Mouse (Mus musculus): ENCODE results near the gene Ak7. TPM values are rescaled to one million over a fixed set of nuclear protein-coding genes. Genes with fewer than 3 reads are reported as not detected.

Ak7 gene
- polyA plus RNA-seq, 1 experiment = not detected

DNA sequence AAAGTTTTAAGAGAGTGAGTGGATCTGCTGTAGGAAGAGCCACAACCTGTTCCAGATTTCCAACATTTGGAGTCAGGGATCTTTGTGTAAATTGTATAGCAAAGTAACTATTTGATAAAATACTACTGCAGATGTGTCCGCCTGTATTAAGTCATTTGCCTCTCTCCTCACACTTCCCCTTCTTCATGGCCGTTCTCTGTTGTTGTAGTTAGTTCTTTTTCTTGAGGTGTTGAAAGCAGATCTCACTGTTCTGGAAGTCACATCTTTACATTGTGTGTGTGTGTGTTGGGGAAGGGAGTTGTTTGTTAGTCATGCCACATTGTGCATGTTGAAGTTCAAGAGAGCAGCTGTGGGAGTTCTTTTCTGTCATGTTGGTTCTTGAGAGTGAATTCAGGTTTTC is 89.1 kb downstream of the Ak7 start:
- Histone ChIP-seq H3K4me3 (ENCODE audit: insufficient read depth, low read depth, low read length) (no peak overlapping the region), H3K27ac (replicated peaks; ENCODE audit: low read depth, low read length) (no peak overlapping the region), H3K4me1 (ENCODE audit: control insufficient read depth, insufficient read depth, insufficient read length, low read length) (peaks cover under 1% of the 10 kb centered on the region)

DNA sequence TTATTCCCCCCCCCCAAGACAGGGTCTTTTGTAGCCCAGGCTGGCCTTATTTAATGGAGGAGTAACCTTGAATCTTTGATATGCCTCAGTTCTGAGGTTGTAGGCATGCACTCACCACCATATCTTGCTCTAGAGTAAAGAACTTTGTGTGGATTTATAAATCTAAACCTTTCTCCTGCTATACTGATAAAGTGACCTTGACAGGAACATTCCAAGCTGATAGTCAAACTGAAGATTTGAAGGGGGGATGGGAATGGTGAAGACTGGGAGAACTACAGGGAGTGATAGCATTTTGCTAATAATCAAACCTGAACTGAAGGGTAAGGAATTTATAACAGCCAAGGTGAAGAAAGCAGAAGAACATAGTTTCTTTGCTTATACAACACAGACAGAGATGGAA is 92.2 kb downstream of the Ak7 start:
- H3K27ac ChIP-seq (replicated peaks; ENCODE audit: low read depth, low read length) = no peak overlapping the region
- no peaks in the 10 kb centered on the region; the same call in 1 of the 2 replicates for H3K4me1 ChIP-seq (ENCODE audit: control insufficient read depth, insufficient read depth, insufficient read length, low read length)
- no peak overlapping the region for H3K4me3 ChIP-seq (ENCODE audit: insufficient read depth, low read depth, low read length)

DNA sequence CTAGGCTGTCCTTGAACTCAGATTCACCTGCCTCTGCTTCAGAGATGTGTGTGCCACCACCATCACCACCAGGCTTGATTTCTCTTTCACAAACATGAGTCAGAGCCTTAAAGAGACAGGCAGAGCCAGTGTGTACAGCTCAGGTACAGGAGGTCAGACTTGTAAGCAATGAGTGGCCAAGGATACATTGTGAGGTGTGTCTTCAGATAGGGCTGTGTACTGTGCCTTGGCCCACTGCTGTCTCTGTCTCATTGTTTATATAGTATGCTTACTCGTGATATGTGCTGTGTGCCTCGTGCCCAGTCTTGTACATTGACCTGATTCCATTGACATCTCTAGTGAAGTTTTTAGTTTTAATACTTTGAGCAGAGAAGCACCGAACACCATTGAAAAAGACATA is 100.0 kb downstream of the Ak7 start:
- Histone ChIP-seq H3K27ac (replicated peaks; ENCODE audit: low read depth, low read length) (no peak overlapping the region), H3K4me3 (ENCODE audit: insufficient read depth, low read depth, low read length) (no peak overlapping the region)

DNA sequence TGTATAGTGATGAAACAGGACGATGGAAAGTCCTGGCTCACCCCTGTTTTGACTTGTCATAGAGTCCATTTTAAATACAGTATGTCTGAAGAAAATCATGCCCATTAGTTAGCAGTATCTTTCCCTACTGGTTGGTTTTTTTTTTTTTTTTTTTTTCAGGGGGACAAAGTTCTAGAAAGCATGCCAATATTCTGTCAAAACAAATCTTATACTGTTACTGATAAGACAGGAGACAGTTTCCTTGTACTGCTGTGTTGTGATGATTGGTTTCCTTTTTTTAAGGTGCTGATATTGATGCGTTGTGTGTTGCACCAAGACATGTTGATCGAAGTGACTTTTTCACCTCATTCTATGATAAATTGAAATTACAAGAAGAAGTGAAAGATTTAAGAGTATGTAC is 100.4 kb downstream of the Ak7 start:
- Histone ChIP-seq H3K4me3 (ENCODE audit: insufficient read depth, low read depth, low read length) (no peak overlapping the region), H3K27ac (replicated peaks; ENCODE audit: low read depth, low read length) (no peak overlapping the region), H3K4me1 (ENCODE audit: control insufficient read depth, insufficient read depth, insufficient read length, low read length) (no peaks in the 10 kb centered on the region)

More for the DNA sequence above, 100.0 kb downstream of the Ak7 start:
- H3K4me1 ChIP-seq (ENCODE audit: control insufficient read depth, insufficient read depth, insufficient read length, low read length) = no peaks in the 10 kb centered on the region

DNA sequence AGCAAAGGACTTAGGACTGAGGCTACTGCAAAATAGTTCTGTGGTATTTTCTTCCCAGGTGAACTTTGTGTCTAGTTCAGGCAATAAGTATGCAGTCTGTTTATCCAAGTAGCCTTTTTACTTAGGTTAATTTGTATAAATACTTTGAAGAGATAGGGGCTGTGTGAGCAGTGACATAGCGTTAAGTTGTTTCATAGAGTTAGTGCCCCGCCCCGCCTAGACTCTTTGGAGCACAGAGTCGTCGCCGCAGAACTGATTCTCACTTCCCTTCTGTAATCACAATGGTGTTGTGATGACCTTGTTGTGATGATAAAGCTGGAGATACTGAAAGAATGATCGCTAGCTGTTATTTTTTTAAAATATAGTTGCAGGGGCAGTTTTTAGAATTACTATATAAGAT is 101.6 kb downstream of the Ak7 start:
- no peak overlapping the region for H3K4me3 ChIP-seq (ENCODE audit: insufficient read depth, low read depth, low read length)
- H3K4me1 ChIP-seq (ENCODE audit: control insufficient read depth, insufficient read depth, insufficient read length, low read length) = no peaks in the 10 kb centered on the region
- no peak overlapping the region for H3K27ac ChIP-seq (replicated peaks; ENCODE audit: low read depth, low read length)

DNA sequence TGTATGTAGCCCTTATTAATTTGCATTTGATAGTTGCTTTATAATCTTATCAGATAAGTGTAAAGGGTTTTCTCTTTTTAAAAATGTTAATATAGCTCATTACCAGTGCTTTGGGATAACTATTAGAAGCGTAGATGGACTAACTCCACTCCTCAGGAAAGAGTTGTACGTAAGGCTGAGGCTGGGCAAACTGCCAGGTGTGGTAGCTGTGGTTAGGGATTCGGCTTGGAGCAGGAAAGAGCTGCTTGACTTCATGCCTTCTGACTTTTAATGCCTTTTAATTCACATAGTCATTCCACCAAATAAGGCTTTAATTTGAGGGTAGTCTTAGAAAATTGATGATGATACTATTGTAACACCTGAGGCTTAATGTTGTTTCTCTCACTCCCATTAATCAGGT is 103.2 kb downstream of the Ak7 start:
- no peaks in the 10 kb centered on the region for H3K4me1 ChIP-seq (ENCODE audit: control insufficient read depth, insufficient read depth, insufficient read length, low read length)
- no peak overlapping the region for H3K4me3 ChIP-seq (ENCODE audit: insufficient read depth, low read depth, low read length)
- H3K27ac ChIP-seq (replicated peaks; ENCODE audit: low read depth, low read length) = no peak overlapping the region

DNA sequence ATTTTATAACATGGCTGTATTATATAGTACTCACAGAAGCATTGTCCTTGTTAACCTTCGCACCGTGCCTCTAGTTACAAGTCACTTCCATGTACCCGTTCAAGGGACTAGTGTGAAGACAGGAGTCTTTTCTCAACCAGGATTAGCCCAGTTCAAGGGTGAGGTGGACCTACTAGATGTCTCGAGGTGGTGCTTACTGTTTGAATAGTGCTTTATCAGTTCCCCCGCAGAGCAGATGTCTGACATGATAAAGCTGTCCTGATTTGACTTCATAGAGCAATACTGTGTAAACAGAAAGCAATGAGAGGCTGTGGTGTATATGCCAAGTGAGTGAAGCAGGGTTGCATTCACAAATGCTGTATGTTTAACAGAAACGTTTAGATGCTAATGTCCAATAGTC is 104.8 kb downstream of the Ak7 start:
- H3K27ac ChIP-seq (replicated peaks; ENCODE audit: low read depth, low read length) = no peak overlapping the region
- H3K4me3 ChIP-seq (ENCODE audit: insufficient read depth, low read depth, low read length) = no peak overlapping the region
- H3K4me1 ChIP-seq (ENCODE audit: control insufficient read depth, insufficient read depth, insufficient read length, low read length) = no peaks in the 10 kb centered on the region

DNA sequence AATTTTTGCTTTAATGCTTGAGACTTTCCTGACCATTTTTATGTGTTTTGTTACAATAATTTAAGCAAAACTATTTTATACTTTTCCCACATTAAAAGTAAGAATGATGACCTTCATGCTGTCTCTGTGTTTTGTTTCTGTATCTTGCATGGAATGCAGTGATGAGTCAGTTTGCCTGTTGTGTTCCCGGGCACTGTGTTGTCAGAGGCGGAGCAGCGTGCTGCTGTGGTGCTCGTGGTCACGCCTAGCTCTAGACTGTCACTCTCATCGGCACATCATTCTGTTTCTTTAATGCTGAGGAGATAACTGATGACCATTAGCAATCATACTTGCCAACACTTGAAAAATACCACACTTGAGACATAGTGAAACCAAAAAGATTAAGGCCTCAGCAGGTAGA is 108.2 kb downstream of the Ak7 start:
- Histone ChIP-seq H3K4me1 (ENCODE audit: control insufficient read depth, insufficient read depth, insufficient read length, low read length) (no peaks in the 10 kb centered on the region), H3K4me3 (ENCODE audit: insufficient read depth, low read depth, low read length) (no peak overlapping the region), H3K27ac (replicated peaks; ENCODE audit: low read depth, low read length) (no peak overlapping the region)

DNA sequence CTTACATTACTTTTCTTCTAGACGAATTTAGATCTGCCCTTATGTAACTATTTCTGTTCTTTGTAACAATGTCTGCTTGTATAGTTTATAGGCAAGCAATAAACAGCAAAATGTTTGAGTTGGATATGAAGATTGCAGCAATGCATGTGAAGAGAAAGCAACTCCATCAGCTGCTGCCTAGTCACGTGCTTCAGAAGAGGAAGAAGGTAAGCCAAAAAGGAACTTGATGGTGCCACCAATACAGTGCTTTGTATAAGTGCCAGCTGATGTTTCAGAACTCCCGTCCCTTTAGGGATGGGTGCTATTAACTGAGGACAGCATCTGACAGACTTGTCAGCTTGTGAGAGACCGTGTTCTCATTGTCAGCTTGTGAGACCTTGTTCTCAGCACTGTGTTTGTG is 117.7 kb downstream of the Ak7 start:
- no peak overlapping the region for H3K4me3 ChIP-seq (ENCODE audit: insufficient read depth, low read depth, low read length)
- no peaks in the 10 kb centered on the region for H3K4me1 ChIP-seq (ENCODE audit: control insufficient read depth, insufficient read depth, insufficient read length, low read length)
- H3K27ac ChIP-seq (replicated peaks; ENCODE audit: low read depth, low read length) = no peak overlapping the region

DNA sequence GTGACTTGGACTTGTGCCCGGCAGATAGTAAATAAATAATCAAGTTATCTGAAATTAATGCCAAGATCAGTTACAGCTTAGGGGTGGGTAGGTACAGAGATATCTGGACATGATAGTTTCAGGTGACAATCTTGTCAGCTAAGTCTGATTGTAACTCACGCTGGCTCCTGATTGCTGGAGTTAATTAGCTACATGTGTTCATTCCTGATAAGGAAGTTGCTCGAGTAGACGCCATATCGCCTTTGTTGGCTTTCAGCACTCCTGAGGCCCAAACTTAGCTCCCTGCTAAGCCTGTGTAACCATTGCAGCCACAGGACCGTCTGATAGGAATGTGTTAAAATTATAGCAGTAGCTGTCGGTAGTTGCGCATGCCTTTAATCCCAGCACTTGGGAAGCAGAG is 119.0 kb downstream of the Ak7 start:
- H3K27ac ChIP-seq (replicated peaks; ENCODE audit: low read depth, low read length) = no peak overlapping the region
- no peaks in the 10 kb centered on the region for H3K4me1 ChIP-seq (ENCODE audit: control insufficient read depth, insufficient read depth, insufficient read length, low read length)
- no peak overlapping the region for H3K4me3 ChIP-seq (ENCODE audit: insufficient read depth, low read depth, low read length)

DNA sequence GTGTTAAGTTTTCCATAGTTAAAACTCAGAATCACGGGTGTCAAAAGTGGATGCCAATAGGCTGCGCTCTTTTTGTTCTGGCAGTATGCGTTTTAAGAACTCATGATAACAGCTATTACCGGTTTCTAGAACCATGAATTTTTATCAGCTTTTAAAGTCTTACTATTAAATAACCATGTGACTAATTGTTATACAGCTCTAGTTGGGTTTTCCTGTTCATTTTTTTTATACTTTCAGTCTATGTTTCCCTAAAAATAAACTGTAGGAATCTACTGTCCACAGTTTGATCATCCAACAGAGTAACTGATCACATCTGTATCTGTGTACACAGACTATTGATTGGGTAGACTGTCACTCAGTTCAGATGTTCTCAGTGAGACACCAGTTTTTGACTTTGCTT is 119.5 kb downstream of the Ak7 start:
- Histone ChIP-seq H3K4me1 (ENCODE audit: control insufficient read depth, insufficient read depth, insufficient read length, low read length) (no peaks in the 10 kb centered on the region), H3K27ac (replicated peaks; ENCODE audit: low read depth, low read length) (no peak overlapping the region), H3K4me3 (ENCODE audit: insufficient read depth, low read depth, low read length) (no peak overlapping the region)

Other genes with a start within 250 kb of the Ak7 start
- gene Bdkrb2, start 142.8 kb upstream of the Ak7 start, polyA plus RNA-seq (2012; ENCODE audit: insufficient read depth, insufficient read length, missing spikeins) = not detected in 2 replicates
- not detected in 2 replicates for gene Bdkrb1, start 102.9 kb upstream of the Ak7 start, polyA plus RNA-seq (2012; ENCODE audit: insufficient read depth, insufficient read length, missing spikeins)
- gene Gskip, start 21.1 kb upstream of the Ak7 start, polyA plus RNA-seq (2012; ENCODE audit: insufficient read depth, insufficient read length, missing spikeins) = 17.5 and 19.6 TPM in 2 replicates
- 8.6 and 9.4 TPM in 2 replicates for gene Atg2b, start 20.8 kb upstream of the Ak7 start, polyA plus RNA-seq (2012; ENCODE audit: insufficient read depth, insufficient read length, missing spikeins)
- gene Papola, start 78.7 kb downstream of the Ak7 start, polyA plus RNA-seq (2012; ENCODE audit: insufficient read depth, insufficient read length, missing spikeins) = 80.7 and 86.2 TPM in 2 replicates